Mouse (Mus musculus) liver, embryonic 16.5 days (tissue): ENCODE measurements around the gene Dicer1. TPM values are rescaled to one million over a fixed set of nuclear protein-coding genes. Genes with fewer than 3 reads are reported as not detected.

Experiments
- ATAC-seq: fragments of 200-750 bp; cut with Nextera tagmentation; 2 replicates; pipeline ENCODE4 v1.8.0; 2017; ENCODE audit warnings: low read depth, mild to moderate bottlenecking, moderate number of reproducible peaks, moderate library complexity
- H3K27ac ChIP-seq: fragments of 300-500 bp; sonication (generic); 2 replicates; pipeline ENCODE4 v1.5.1; 2014; ENCODE audit warnings: mild to moderate bottlenecking, low read length
- H3K27me3 ChIP-seq: fragments of 300-500 bp; sonication (generic); 2 replicates; pipeline ENCODE4 v1.6.1; 2014; ENCODE audit warnings: low read depth, low read length, mixed read lengths; ENCODE audit not compliant: control insufficient read depth, insufficient read depth
- H3K36me3 ChIP-seq: fragments of 300-500 bp; sonication (generic); 2 replicates; pipeline ENCODE4 v1.6.1; 2014; ENCODE audit warnings: mild to moderate bottlenecking; ENCODE audit not compliant: control insufficient read depth, insufficient read depth
- H3K4me1 ChIP-seq: fragments of 300-500 bp; sonication (generic); 2 replicates; pipeline ENCODE4 v1.6.1; 2014; ENCODE audit warnings: low read depth, low read length, mixed read lengths; ENCODE audit not compliant: control insufficient read depth
- H3K4me2 ChIP-seq: fragments of 300-500 bp; sonication (generic); 2 replicates; pipeline ENCODE4 v1.6.1; 2014; ENCODE audit warnings: low read depth, low read length, mixed read lengths
- H3K4me3 ChIP-seq: fragments of 300-500 bp; sonication (generic); 2 replicates; pipeline ENCODE4 v1.5.1; 2014; ENCODE audit warnings: low read depth, mild to moderate bottlenecking, low read length
- H3K9ac ChIP-seq: fragments of 300-500 bp; sonication (generic); 2 replicates; pipeline ENCODE4 v1.6.1; 2014; ENCODE audit warnings: low read depth, low read length
- H3K9me3 ChIP-seq: fragments of 300-500 bp; sonication (generic); replicated peaks from 2 replicates; pipeline ENCODE4 v1.6.1; 2016; ENCODE audit warnings: low read length; ENCODE audit not compliant: control insufficient read depth
- WGBS: fragments of 180-500 bp; shearing (Covaris S2); extraction: QIAGEN DNeasy Blood & Tissue Kit; methylation state at CpG from one replicate; pipeline ENCODE4 v1.1.7; 2014; ENCODE audit not compliant: insufficient replicate concordance; 5-methylcytosine and 5-hydroxymethylcytosine counted together
- polyA plus RNA-seq: library from polyadenylated mRNA; unstranded; fragments of >200 nt; fragmentation: Nextera tagmentation; extraction: Ambion mirVana; gene quantifications from 2 replicates; pipeline ENCODE4 v1.2.1, GENCODE M21; 2015

Gene Dicer1
- polyA plus RNA-seq, 1 experiment from 2014 or later = 4.7 TPM

- Histone ChIP-seq H3K4me3 (no peak overlapping the region), H3K27me3 (no peaks in the 10 kb centered on the region), H3K4me1 (no peaks in the 10 kb centered on the region), H3K4me2 (no peak overlapping the region), H3K9ac (no peak overlapping the region), H3K36me3 (no peaks in the 10 kb centered on the region), H3K9me3 (no peaks in the 10 kb centered on the region), H3K27ac (no peak overlapping the region)
- 62% methylated on average over 9 of the region's 9 CpGs for WGBS
- ATAC-seq = no peak
These were observed 74.3 kb downstream of the Dicer1 start for GRCm38 (mm10) chr12:104677371-104677924.

DNA sequence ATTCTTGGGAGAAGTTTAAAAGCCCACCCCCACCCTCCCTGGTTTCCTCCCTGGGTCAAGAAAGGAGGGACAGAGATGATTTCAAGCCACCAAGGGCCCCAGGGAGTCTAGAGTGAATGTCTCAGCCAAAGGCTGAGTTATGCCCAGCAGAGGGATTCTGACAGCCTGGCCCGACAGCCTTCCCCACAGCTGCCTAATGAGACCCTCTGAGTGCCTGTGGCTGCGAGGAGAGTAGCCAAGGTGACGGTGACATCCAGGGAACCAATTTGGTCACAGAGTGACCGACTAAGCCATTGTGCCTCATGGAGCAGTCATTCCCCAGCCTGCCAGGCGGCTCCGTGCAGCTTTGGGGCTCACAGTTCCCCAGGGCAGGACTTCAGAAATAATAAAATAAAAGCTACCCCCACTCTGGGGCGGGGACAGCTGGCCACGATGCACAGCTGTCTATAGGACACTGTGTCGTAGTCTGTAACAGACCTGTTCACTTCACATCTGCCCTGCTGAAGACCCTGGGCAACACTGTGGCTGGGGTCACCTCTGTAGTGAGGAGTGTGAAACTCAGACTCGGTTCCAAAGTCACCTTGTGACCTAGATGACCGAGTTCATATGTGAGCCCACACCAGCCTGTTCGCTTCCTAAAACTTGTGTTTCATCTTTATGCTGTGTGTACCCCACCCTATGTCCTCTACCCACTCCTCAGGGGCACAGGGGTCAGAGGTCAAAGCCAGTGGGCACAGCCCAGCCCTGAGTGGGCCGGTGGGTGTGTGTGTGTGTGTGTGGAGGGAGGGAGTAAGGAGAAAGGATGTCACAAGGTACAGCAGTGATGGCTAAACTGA lies 75.0 kb downstream of the Dicer1 start:
- H3K9ac ChIP-seq = no peak overlapping the region
- H3K4me1 ChIP-seq = no peaks in the 10 kb centered on the region
- no peaks in the 10 kb centered on the region for H3K9me3 ChIP-seq
- no peak overlapping the region for H3K4me2 ChIP-seq
- H3K36me3 ChIP-seq = no peaks in the 10 kb centered on the region
- 72% methylated on average over 13 of the region's 13 CpGs for WGBS
- no peak for ATAC-seq
- H3K27me3 ChIP-seq = no peaks in the 10 kb centered on the region
- H3K4me3 ChIP-seq = no peak overlapping the region
- H3K27ac ChIP-seq = no peak overlapping the region

GRCm38 (mm10) chr12:104672976-104673375 lies 78.8 kb downstream of the Dicer1 start:
- H3K4me2 ChIP-seq = no peak overlapping the region
- no peak overlapping the region for H3K4me3 ChIP-seq
- no peaks in the 10 kb centered on the region for H3K36me3 ChIP-seq
- H3K27ac ChIP-seq = no peak overlapping the region
- H3K9ac ChIP-seq = no peak overlapping the region
- ATAC-seq = no peak
- 43% methylated on average over 5 of the region's 5 CpGs for WGBS
- no peaks in the 10 kb centered on the region for H3K4me1 ChIP-seq
- H3K9me3 ChIP-seq = no peaks in the 10 kb centered on the region
- H3K27me3 ChIP-seq = no peaks in the 10 kb centered on the region

GRCm38 (mm10) chr12:104672406-104672805 lies 79.3 kb downstream of the Dicer1 start:
- no peak overlapping the region for H3K4me2 ChIP-seq
- H3K27ac ChIP-seq = no peak overlapping the region
- H3K27me3 ChIP-seq = no peaks in the 10 kb centered on the region
- H3K9me3 ChIP-seq = no peaks in the 10 kb centered on the region
- WGBS = 60% methylated on average over 10 of the region's 10 CpGs
- no peaks in the 10 kb centered on the region for H3K36me3 ChIP-seq
- ATAC-seq = no peak
- H3K4me3 ChIP-seq = no peak overlapping the region
- H3K4me1 ChIP-seq = no peaks in the 10 kb centered on the region
- no peak overlapping the region for H3K9ac ChIP-seq

- Histone ChIP-seq H3K9ac (no peak overlapping the region), H3K27me3 (no peaks in the 10 kb centered on the region), H3K4me2 (no peak overlapping the region), H3K27ac (no peak overlapping the region), H3K4me3 (no peak overlapping the region), H3K36me3 (no peaks in the 10 kb centered on the region), H3K4me1 (no peaks in the 10 kb centered on the region), H3K9me3 (no peaks in the 10 kb centered on the region)
- WGBS = 56% methylated on average over 7 of the region's 7 CpGs
- no peak for ATAC-seq
These were observed 83.9 kb downstream of the Dicer1 start for GRCm38 (mm10) chr12:104667846-104668245.

DNA sequence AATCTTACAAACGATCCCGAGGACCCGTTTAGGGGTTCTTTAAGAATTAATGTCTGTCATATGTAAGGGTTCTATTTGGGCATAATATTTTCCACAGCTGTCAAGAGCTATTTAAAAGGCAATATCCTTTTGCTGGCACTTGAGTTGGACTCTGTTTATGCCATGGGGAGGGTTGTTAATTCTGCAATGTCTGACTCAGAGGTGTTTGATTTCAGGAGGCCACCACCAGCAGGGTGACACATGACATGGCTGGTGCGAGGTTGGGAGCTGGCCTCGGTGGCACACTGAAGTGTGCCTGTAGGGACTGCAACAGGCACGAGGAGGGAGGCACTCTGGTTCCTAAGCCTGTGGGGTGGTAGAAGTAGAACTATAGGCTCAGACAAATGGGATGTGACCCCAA lies 85.8 kb downstream of the Dicer1 start:
- Histone ChIP-seq H3K9me3 (no peaks in the 10 kb centered on the region), H3K4me3 (no peak overlapping the region), H3K9ac (no peak overlapping the region), H3K27me3 (no peaks in the 10 kb centered on the region), H3K27ac (no peak overlapping the region), H3K4me2 (no peak overlapping the region), H3K36me3 (no peaks in the 10 kb centered on the region), H3K4me1 (no peaks in the 10 kb centered on the region)
- WGBS = 59% methylated on average over 6 of the region's 6 CpGs
- ATAC-seq = no peak

- Histone ChIP-seq H3K27me3 (no peaks in the 10 kb centered on the region), H3K27ac (no peak overlapping the region), H3K4me3 (no peak overlapping the region), H3K9me3 (no peaks in the 10 kb centered on the region), H3K36me3 (no peaks in the 10 kb centered on the region), H3K9ac (no peak overlapping the region), H3K4me2 (no peak overlapping the region), H3K4me1 (no peaks in the 10 kb centered on the region)
- ATAC-seq = no peak
- WGBS = 70% methylated on average over 9 of the region's 9 CpGs
These were observed 86.2 kb downstream of the Dicer1 start for GRCm38 (mm10) chr12:104665521-104665920.

GRCm38 (mm10) chr12:104656146-104656545 lies 95.6 kb downstream of the Dicer1 start:
- no peak overlapping the region for H3K9ac ChIP-seq
- 69% methylated on average over 2 of the region's 2 CpGs for WGBS

GRCm38 (mm10) chr12:104655006-104655405 lies 96.7 kb downstream of the Dicer1 start:
- Histone ChIP-seq H3K4me2 (no peak overlapping the region), H3K27ac (no peak overlapping the region), H3K36me3 (no peaks in the 10 kb centered on the region), H3K27me3 (no peaks in the 10 kb centered on the region), H3K9ac (no peak overlapping the region), H3K4me3 (no peak overlapping the region), H3K9me3 (no peaks in the 10 kb centered on the region), H3K4me1 (no peaks in the 10 kb centered on the region)
- 48% methylated on average over 1 of the region's 1 CpGs for WGBS
- no peak for ATAC-seq

More at GRCm38 (mm10) chr12:104656146-104656545, 95.6 kb downstream of the Dicer1 start:
- H3K9me3 ChIP-seq = no peaks in the 10 kb centered on the region
- H3K4me3 ChIP-seq = no peak overlapping the region
- ATAC-seq = no peak
- H3K27me3 ChIP-seq = no peaks in the 10 kb centered on the region
- H3K4me1 ChIP-seq = no peaks in the 10 kb centered on the region
- H3K36me3 ChIP-seq = no peaks in the 10 kb centered on the region
- no peak overlapping the region for H3K4me2 ChIP-seq
- H3K27ac ChIP-seq = no peak overlapping the region
